Mouse (Mus musculus): ENCODE data around the gene Utp3. TPM values are rescaled to one million over a fixed set of nuclear protein-coding genes. Genes with fewer than 3 reads are reported as not detected.

The Utp3 gene
- polyA plus RNA-seq, 1 experiment from 2014 or later, result 55.6 TPM

GRCm38 (mm10) chr5:88581343-88581742, 27.1 kb downstream of the Utp3 start:
- H3K9ac ChIP-seq (ENCODE audit: low read depth, low read length), result no peak overlapping the region
- WGBS (ENCODE audit: insufficient replicate concordance), result 92% methylated on average over 6 of the region's 6 CpGs
- ATAC-seq (replicated peaks; ENCODE audit: insufficient number of reproducible peaks, low FRiP score, low TSS enrichment), result no peak
- H3K9me3 ChIP-seq (replicated peaks; ENCODE audit: control insufficient read depth, low read length), result no peaks in the 10 kb centered on the region
- no peak overlapping the region for H3K27ac ChIP-seq (ENCODE audit: low read depth, low read length)
- no peak overlapping the region for H3K4me3 ChIP-seq (ENCODE audit: low read depth, low read length)
- peaks cover 14% of the 10 kb centered on the region for H3K4me1 ChIP-seq (ENCODE audit: control insufficient read depth, insufficient read depth, low read length)
- H3K27me3 ChIP-seq (ENCODE audit: control insufficient read depth, insufficient read depth, low read length), result no peaks in the 10 kb centered on the region
- no peak overlapping the region for H3K4me2 ChIP-seq
- H3K36me3 ChIP-seq (ENCODE audit: control insufficient read depth, insufficient read depth, low read length), result no peaks in the 10 kb centered on the region

- Histone ChIP-seq H3K4me1 (ENCODE audit: control insufficient read depth, insufficient read depth, low read length) (peaks cover 29% of the 10 kb centered on the region), H3K9ac (ENCODE audit: low read depth, low read length) (no peak overlapping the region), H3K4me3 (ENCODE audit: low read depth, low read length) (no peak overlapping the region), H3K27ac (ENCODE audit: low read depth, low read length) (no peak overlapping the region), H3K4me2 (0 out of 2 replicates have a peak overlapping the region, but pooled peaks have one; percentile 25), H3K9me3 (replicated peaks; ENCODE audit: control insufficient read depth, low read length) (no peaks in the 10 kb centered on the region), H3K27me3 (ENCODE audit: control insufficient read depth, insufficient read depth, low read length) (no peaks in the 10 kb centered on the region), H3K36me3 (ENCODE audit: control insufficient read depth, insufficient read depth, low read length) (no peaks in the 10 kb centered on the region)
- WGBS (ENCODE audit: insufficient replicate concordance), result 69% methylated on average over 9 of the region's 9 CpGs
- no peak for ATAC-seq (replicated peaks; ENCODE audit: insufficient number of reproducible peaks, low FRiP score, low TSS enrichment)
Measured at GRCm38 (mm10) chr5:88583271-88584031, 29.2 kb downstream of the Utp3 start.

GRCm38 (mm10) chr5:88584061-88584460, 29.8 kb downstream of the Utp3 start:
- Histone ChIP-seq H3K36me3 (ENCODE audit: control insufficient read depth, insufficient read depth, low read length) (no peaks in the 10 kb centered on the region), H3K4me1 (ENCODE audit: control insufficient read depth, insufficient read depth, low read length) (peaks cover 29% of the 10 kb centered on the region), H3K27ac (ENCODE audit: low read depth, low read length) (no peak overlapping the region), H3K4me2 (peak overlapping the region; percentile 25; the same call in 1 of the 2 replicates), H3K9ac (ENCODE audit: low read depth, low read length) (no peak overlapping the region), H3K9me3 (replicated peaks; ENCODE audit: control insufficient read depth, low read length) (no peaks in the 10 kb centered on the region), H3K4me3 (ENCODE audit: low read depth, low read length) (no peak overlapping the region), H3K27me3 (ENCODE audit: control insufficient read depth, insufficient read depth, low read length) (no peaks in the 10 kb centered on the region)
- no peak for ATAC-seq (replicated peaks; ENCODE audit: insufficient number of reproducible peaks, low FRiP score, low TSS enrichment)
- WGBS (ENCODE audit: insufficient replicate concordance), result 41% methylated on average over 9 of the region's 9 CpGs

DNA sequence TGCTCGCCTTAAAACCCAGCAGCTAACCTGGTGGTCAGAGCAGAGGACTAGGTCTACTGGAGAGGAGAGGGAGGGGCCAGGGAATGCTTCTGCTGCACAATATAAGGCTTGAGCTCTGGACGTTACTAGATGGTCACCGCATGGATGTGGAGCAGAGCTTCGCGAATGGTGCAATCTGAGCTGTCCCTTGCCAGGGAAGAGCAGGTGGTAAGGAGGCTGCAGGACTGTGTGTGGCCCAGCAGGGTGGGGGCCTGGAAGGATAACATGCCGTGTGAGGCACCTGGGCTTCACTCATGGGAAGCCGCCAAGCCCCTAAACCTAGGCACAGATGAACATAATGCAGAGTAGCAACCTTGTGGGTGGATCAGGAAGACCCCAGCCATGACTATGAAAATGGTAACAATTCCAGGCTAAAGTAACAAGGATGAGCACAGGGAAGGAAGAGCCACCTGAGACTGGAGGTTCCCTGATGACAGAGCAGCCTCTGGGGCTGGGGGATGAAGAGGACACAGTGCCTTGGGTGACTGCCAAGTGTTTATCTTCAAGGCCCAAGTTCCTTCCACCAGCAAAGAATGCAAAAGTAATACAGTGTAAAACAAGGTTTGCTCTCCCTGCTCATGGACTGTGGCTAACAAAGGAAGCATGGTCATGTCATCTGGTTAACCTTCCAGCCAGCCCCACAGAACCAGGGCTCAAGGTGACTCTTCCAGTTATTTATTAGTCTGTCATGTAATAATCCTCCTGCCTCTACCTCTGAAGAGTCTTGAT, 32.3 kb downstream of the Utp3 start:
- Histone ChIP-seq H3K9me3 (replicated peaks; ENCODE audit: control insufficient read depth, low read length) (no peaks in the 10 kb centered on the region), H3K9ac (ENCODE audit: low read depth, low read length) (peak overlapping the region; percentile 50; the same call in 1 of the 2 replicates), H3K4me1 (ENCODE audit: control insufficient read depth, insufficient read depth, low read length) (peaks cover 29% of the 10 kb centered on the region), H3K4me2 (peak overlapping the region; percentile 43), H3K27me3 (ENCODE audit: control insufficient read depth, insufficient read depth, low read length) (no peaks in the 10 kb centered on the region), H3K36me3 (ENCODE audit: control insufficient read depth, insufficient read depth, low read length) (no peaks in the 10 kb centered on the region), H3K27ac (ENCODE audit: low read depth, low read length) (peak overlapping the region; percentile 89), H3K4me3 (ENCODE audit: low read depth, low read length) (no peak overlapping the region)
- no peak for ATAC-seq (replicated peaks; ENCODE audit: insufficient number of reproducible peaks, low FRiP score, low TSS enrichment)
- WGBS (ENCODE audit: insufficient replicate concordance), result 78% methylated on average over 7 of the region's 7 CpGs

DNA sequence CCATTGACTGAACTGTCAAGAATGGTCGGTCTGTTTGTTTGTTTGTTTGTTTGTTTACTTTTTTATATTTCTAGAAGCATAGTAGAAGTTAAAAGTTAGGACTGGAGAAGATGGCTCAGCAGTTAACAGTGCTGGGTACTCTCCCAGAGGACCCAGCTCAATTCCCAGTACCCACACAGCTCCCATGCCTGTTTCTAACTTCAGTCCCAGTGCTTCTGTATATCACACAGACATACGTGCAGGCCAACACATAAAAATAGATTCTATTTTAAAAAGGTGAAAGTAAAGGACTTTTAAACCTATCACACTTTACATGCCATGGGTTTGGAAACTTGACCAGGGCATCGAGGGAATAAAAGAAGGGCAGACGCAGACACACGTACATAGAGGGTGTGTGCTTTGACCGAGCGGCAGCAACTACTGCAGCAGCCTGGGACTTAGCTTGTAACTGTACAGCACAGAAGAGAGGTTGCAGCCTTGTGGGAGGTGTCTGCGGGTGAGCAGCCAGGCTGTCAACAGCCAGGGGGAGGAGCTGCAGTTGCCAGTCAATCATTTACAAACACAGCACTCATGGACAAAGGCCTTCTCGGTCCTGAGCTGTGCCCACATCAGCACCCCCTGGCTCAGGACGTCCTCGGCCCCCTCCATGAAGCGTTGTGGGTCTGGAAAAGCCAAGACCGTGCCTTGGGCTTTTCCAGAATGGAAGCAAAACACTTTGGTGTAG, 33.1 kb downstream of the Utp3 start:
- H3K27me3 ChIP-seq (ENCODE audit: control insufficient read depth, insufficient read depth, low read length), result no peaks in the 10 kb centered on the region
- H3K9me3 ChIP-seq (replicated peaks; ENCODE audit: control insufficient read depth, low read length), result no peaks in the 10 kb centered on the region
- H3K4me2 ChIP-seq, result peak overlapping the region; percentile 43
- peaks cover 29% of the 10 kb centered on the region for H3K4me1 ChIP-seq (ENCODE audit: control insufficient read depth, insufficient read depth, low read length)
- H3K27ac ChIP-seq (ENCODE audit: low read depth, low read length), result peak overlapping the region; percentile 89
- 29% methylated on average over 13 of the region's 13 CpGs for WGBS (ENCODE audit: insufficient replicate concordance)
- H3K4me3 ChIP-seq (ENCODE audit: low read depth, low read length), result no peak overlapping the region; the same call in 1 of the 2 replicates
- peak; percentile 78 for ATAC-seq (replicated peaks; ENCODE audit: insufficient number of reproducible peaks, low FRiP score, low TSS enrichment)
- H3K36me3 ChIP-seq (ENCODE audit: control insufficient read depth, insufficient read depth, low read length), result no peaks in the 10 kb centered on the region
- H3K9ac ChIP-seq (ENCODE audit: low read depth, low read length), result peak overlapping the region; percentile 50

GRCm38 (mm10) chr5:88588481-88588880, 34.2 kb downstream of the Utp3 start:
- no peaks in the 10 kb centered on the region for H3K9me3 ChIP-seq (replicated peaks; ENCODE audit: control insufficient read depth, low read length)
- H3K36me3 ChIP-seq (ENCODE audit: control insufficient read depth, insufficient read depth, low read length), result no peaks in the 10 kb centered on the region
- H3K27me3 ChIP-seq (ENCODE audit: control insufficient read depth, insufficient read depth, low read length), result no peaks in the 10 kb centered on the region
- peaks cover 29% of the 10 kb centered on the region for H3K4me1 ChIP-seq (ENCODE audit: control insufficient read depth, insufficient read depth, low read length)
- H3K27ac ChIP-seq (ENCODE audit: low read depth, low read length), result no peak overlapping the region
- no peak overlapping the region for H3K9ac ChIP-seq (ENCODE audit: low read depth, low read length)
- ATAC-seq (replicated peaks; ENCODE audit: insufficient number of reproducible peaks, low FRiP score, low TSS enrichment), result no peak
- no peak overlapping the region for H3K4me3 ChIP-seq (ENCODE audit: low read depth, low read length)
- 74% methylated on average over 5 of the region's 5 CpGs for WGBS (ENCODE audit: insufficient replicate concordance)
- no peak overlapping the region for H3K4me2 ChIP-seq

- H3K9ac ChIP-seq (ENCODE audit: low read depth, low read length), result no peak overlapping the region
- no peaks in the 10 kb centered on the region for H3K4me1 ChIP-seq (ENCODE audit: control insufficient read depth, insufficient read depth, low read length)
- no peak overlapping the region for H3K4me3 ChIP-seq (ENCODE audit: low read depth, low read length)
- H3K27ac ChIP-seq (ENCODE audit: low read depth, low read length), result no peak overlapping the region
- H3K9me3 ChIP-seq (replicated peaks; ENCODE audit: control insufficient read depth, low read length), result no peaks in the 10 kb centered on the region
- no peak for ATAC-seq (replicated peaks; ENCODE audit: insufficient number of reproducible peaks, low FRiP score, low TSS enrichment)
- no peaks in the 10 kb centered on the region for H3K27me3 ChIP-seq (ENCODE audit: control insufficient read depth, insufficient read depth, low read length)
- no peak overlapping the region for H3K4me2 ChIP-seq
- WGBS (ENCODE audit: insufficient replicate concordance), result 86% methylated on average over 13 of the region's 13 CpGs
- no peaks in the 10 kb centered on the region for H3K36me3 ChIP-seq (ENCODE audit: control insufficient read depth, insufficient read depth, low read length)
Measured at GRCm38 (mm10) chr5:88593421-88594172, 39.3 kb downstream of the Utp3 start.

GRCm38 (mm10) chr5:88594173-88594569, 39.9 kb downstream of the Utp3 start:
- H3K36me3 ChIP-seq (ENCODE audit: control insufficient read depth, insufficient read depth, low read length), result no peaks in the 10 kb centered on the region
- WGBS (ENCODE audit: insufficient replicate concordance), result 80% methylated on average over 7 of the region's 7 CpGs
- ATAC-seq (replicated peaks; ENCODE audit: insufficient number of reproducible peaks, low FRiP score, low TSS enrichment), result no peak
- H3K27me3 ChIP-seq (ENCODE audit: control insufficient read depth, insufficient read depth, low read length), result no peaks in the 10 kb centered on the region
- no peak overlapping the region for H3K4me3 ChIP-seq (ENCODE audit: low read depth, low read length)
- no peaks in the 10 kb centered on the region for H3K9me3 ChIP-seq (replicated peaks; ENCODE audit: control insufficient read depth, low read length)
- no peak overlapping the region for H3K9ac ChIP-seq (ENCODE audit: low read depth, low read length)
- no peaks in the 10 kb centered on the region for H3K4me1 ChIP-seq (ENCODE audit: control insufficient read depth, insufficient read depth, low read length)
- H3K27ac ChIP-seq (ENCODE audit: low read depth, low read length), result no peak overlapping the region
- no peak overlapping the region for H3K4me2 ChIP-seq
